Mouse (Mus musculus) kidney, adult 2 months (tissue): ENCODE measurements around the gene 5730596B20Rik. TPM values are rescaled to one million over a fixed set of nuclear protein-coding genes. Genes with fewer than 3 reads are reported as not detected.

Experiments used
- DNase-seq: peaks from one replicate; pipeline ENCODE4 v3.0.0; 2021
- H3K27ac ChIP-seq: fragments of 200-500 bp; 2 replicates; pipeline ENCODE4 v1.5.1; 2012; ENCODE audit warnings: low read depth, low read length, control low read depth, inconsistent platforms; ENCODE audit not compliant: insufficient read depth
- H3K27me3 ChIP-seq: fragments of 200-500 bp; replicated peaks from 2 replicates; pipeline ENCODE4 v1.6.1; 2012; ENCODE audit warnings: mild to moderate bottlenecking, moderate library complexity, low read length, inconsistent platforms; ENCODE audit not compliant: control insufficient read depth, insufficient read depth
- H3K36me3 ChIP-seq: fragments of 200-500 bp; 2 replicates; pipeline ENCODE4 v1.6.1; 2012; ENCODE audit warnings: mild to moderate bottlenecking, moderate library complexity, low read length, inconsistent platforms; ENCODE audit not compliant: control insufficient read depth, insufficient read depth
- H3K4me1 ChIP-seq: fragments of 200-500 bp; 2 replicates; pipeline ENCODE4 v1.6.1; 2011; ENCODE audit warnings: low read length; ENCODE audit not compliant: control insufficient read depth, insufficient read depth
- H3K4me3 ChIP-seq: fragments of 200-500 bp; 2 replicates; pipeline ENCODE4 v1.5.1; 2011; ENCODE audit warnings: mild to moderate bottlenecking, low read depth, low read length, control low read depth; ENCODE audit not compliant: insufficient read depth
- CTCF ChIP-seq: fragments of 200-500 bp; conservative IDR thresholded peaks from 2 replicates; pipeline ENCODE4 v1.5.1; 2011; ENCODE audit warnings: low read depth, mild to moderate bottlenecking, control low read depth, low read length, moderate library complexity, mixed read lengths; ENCODE audit not compliant: insufficient read depth, insufficient read length
- POLR2A ChIP-seq: fragments of 200-500 bp; IDR thresholded peaks from one replicate; pipeline ENCODE4 v1.6.1; 2011; ENCODE audit warnings: low read depth, low read length, control low read depth
- WGBS: fragments of 180-500 bp; shearing (Covaris S2); methylation state at CpG from one replicate; pipeline ENCODE4 v1.1.7; 2018; 5-methylcytosine and 5-hydroxymethylcytosine counted together
- polyA plus RNA-seq: library from polyadenylated mRNA; depleted of rRNA; stranded (reverse); fragments of >200 nt; gene quantifications from 2 replicates; pipeline ENCODE4 v1.2.3, GENCODE M21; 2012; rRNA removed

5730596B20Rik gene
- polyA plus RNA-seq: 0.19 and 0.22 TPM in 2 replicates

GRCm38 (mm10) chr6:52177061-52177735 is at the start of gene 5730596B20Rik:
5730596B20Rik (plus strand) TSS chr6:52177498.
- no peak for TF ChIP-seq CTCF
- peak; percentile 35 for TF ChIP-seq POLR2A
- peaks cover 32% of the 10 kb centered on the region; the same call in 1 of the 2 replicates for H3K4me1 ChIP-seq
- H3K27me3 ChIP-seq: no peaks in the 10 kb centered on the region
- peak; percentile 92 for DNase-seq
- H3K36me3 ChIP-seq: no peaks in the 10 kb centered on the region
- H3K4me3 ChIP-seq: peak within 1 kb of the TSS; percentile 29
- 15% methylated on average over 36 of the region's 36 CpGs for WGBS
- peak within 1 kb of the TSS; percentile 59 for H3K27ac ChIP-seq

- 85% methylated on average over 9 of the region's 9 CpGs for WGBS
- no peak for DNase-seq
- H3K27me3 ChIP-seq: no peaks in the 10 kb centered on the region
Measured at GRCm38 (mm10) chr6:52137841-52138535, 39.3 kb upstream of the 5730596B20Rik start.

GRCm38 (mm10) chr6:52138576-52138975 is 38.7 kb upstream of the 5730596B20Rik start:
- TF ChIP-seq CTCF (no peak), POLR2A (no peak)
- Histone ChIP-seq H3K4me1 (no peaks in the 10 kb centered on the region), H3K27ac (no peak overlapping the region), H3K4me3 (no peak overlapping the region), H3K27me3 (no peaks in the 10 kb centered on the region), H3K36me3 (no peaks in the 10 kb centered on the region)
- 86% methylated on average over 10 of the region's 10 CpGs for WGBS
- no peak for DNase-seq

More at GRCm38 (mm10) chr6:52137841-52138535, 39.3 kb upstream of the 5730596B20Rik start:
- Histone ChIP-seq H3K4me1 (no peaks in the 10 kb centered on the region), H3K36me3 (no peaks in the 10 kb centered on the region), H3K4me3 (no peak overlapping the region), H3K27ac (no peak overlapping the region)
- TF ChIP-seq CTCF (no peak), POLR2A (no peak)

GRCm38 (mm10) chr6:52139115-52139514 is 38.2 kb upstream of the 5730596B20Rik start:
- 91% methylated on average over 5 of the region's 5 CpGs for WGBS
- Histone ChIP-seq H3K36me3 (no peaks in the 10 kb centered on the region), H3K27ac (no peak overlapping the region), H3K4me1 (no peaks in the 10 kb centered on the region), H3K27me3 (no peaks in the 10 kb centered on the region), H3K4me3 (no peak overlapping the region)
- TF ChIP-seq CTCF (no peak), POLR2A (no peak)
- DNase-seq: no peak

- no peak overlapping the region for H3K27ac ChIP-seq
- H3K36me3 ChIP-seq: no peaks in the 10 kb centered on the region
- no peak overlapping the region for H3K4me3 ChIP-seq
- 0 out of 2 replicates have a peak, but pooled peaks cover 1% of the 10 kb centered on the region for H3K27me3 ChIP-seq
- no peak for TF ChIP-seq CTCF
- TF ChIP-seq POLR2A: no peak
- DNase-seq: no peak
- H3K4me1 ChIP-seq: no peaks in the 10 kb centered on the region
- WGBS: 45% methylated on average over 16 of the region's 16 CpGs
Measured at GRCm38 (mm10) chr6:52150401-52150966, 26.8 kb upstream of the 5730596B20Rik start.

- no peak for TF ChIP-seq POLR2A
- no peak for TF ChIP-seq CTCF
- H3K4me1 ChIP-seq: no peaks in the 10 kb centered on the region
- no peak for DNase-seq
- WGBS: 90% methylated on average over 4 of the region's 4 CpGs
- no peak overlapping the region for H3K4me3 ChIP-seq
- H3K27me3 ChIP-seq: 0 out of 2 replicates have a peak, but pooled peaks cover 1% of the 10 kb centered on the region
- H3K36me3 ChIP-seq: no peaks in the 10 kb centered on the region
- no peak overlapping the region for H3K27ac ChIP-seq
Measured at GRCm38 (mm10) chr6:52151571-52151970, 25.7 kb upstream of the 5730596B20Rik start.
